Comparison of ENCODE assay signal across 28 mouse cellular contexts in the genomic region with DNA sequence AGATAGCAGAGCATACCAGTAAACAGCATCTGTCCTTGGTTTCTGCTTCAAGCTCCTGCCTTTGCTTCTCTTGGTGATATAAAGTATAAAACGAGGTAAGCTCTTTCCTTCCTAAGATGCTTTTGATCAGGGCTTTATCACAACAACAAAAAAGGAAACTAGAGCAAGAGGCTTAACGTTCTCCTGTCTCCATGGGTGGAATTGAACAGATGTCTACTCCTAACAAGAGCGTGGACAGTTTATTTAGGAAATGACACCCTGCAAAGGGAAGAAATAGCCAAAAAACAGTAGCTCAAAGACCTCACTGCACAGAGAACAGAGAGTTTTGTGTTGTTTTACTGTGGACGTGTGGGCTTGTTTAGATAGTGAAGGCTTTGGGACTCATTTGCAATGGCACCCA. TPM values are rescaled to one million over a fixed set of nuclear protein-coding genes. Genes with fewer than 3 reads are reported as not detected.
DNase-seq lines count a peak whose midpoint lies in the region; ATAC-seq and TF ChIP-seq lines count a peak whose summit lies in the region.
"Had no signal": no experiment of that assay in that cellular context is flagged by ENCODE, and none has a peak within 500 bp of the region (broad histone marks: within the 10 kb centered on the region; RNA-seq: fewer than 3 reads in every experiment).

No protein-coding gene starts in this region.

- H3K4me1 ChIP-seq in kidney, adult 2 months (ENCODE audit: control insufficient read depth, insufficient read depth, low read length), result no peaks in the 10 kb centered on the region
- H3K4me1 ChIP-seq in midbrain, embryonic 11.5 days (ENCODE audit: control insufficient read depth, insufficient read depth, low read length), result no peaks in the 10 kb centered on the region
- H3K4me1 ChIP-seq in midbrain, embryonic 14.5 days (ENCODE audit: control insufficient read depth, insufficient read depth, low read length), result no peaks in the 10 kb centered on the region
- H3K4me1 ChIP-seq: embryonic facial prominence, embryonic 10.5 days; embryonic facial prominence, embryonic 13.5 days; heart, embryonic 10.5 days; heart, embryonic 13.5 days had no signal

- no peaks in the 10 kb centered on the region for H3K27me3 ChIP-seq in kidney, adult 2 months (replicated peaks; ENCODE audit: control insufficient read depth, insufficient read depth, low read length)
- no peaks in the 10 kb centered on the region for H3K27me3 ChIP-seq in midbrain, embryonic 11.5 days (ENCODE audit: control insufficient read depth, insufficient read depth, low read length)
- H3K27me3 ChIP-seq in midbrain, embryonic 14.5 days (ENCODE audit: control insufficient read depth, insufficient read depth, low read length), result no peaks in the 10 kb centered on the region
- H3K27me3 ChIP-seq: embryonic facial prominence, embryonic 13.5 days; forebrain, embryonic 12.5 days; heart, embryonic 13.5 days had no signal

- WGBS in kidney, adult 2 months, result 49% methylated on average over 4 of the region's 4 CpGs
- WGBS in midbrain, embryonic 11.5 days, result 52% methylated on average over 4 of the region's 4 CpGs
- WGBS in midbrain, embryonic 14.5 days, result 60% methylated on average over 4 of the region's 4 CpGs

- H3K27ac ChIP-seq in kidney, adult 2 months (ENCODE audit: insufficient read depth, low read depth, low read length), result peak overlapping the region; percentile 23; the same call in 1 of the 2 replicates
- no peak overlapping the region for H3K27ac ChIP-seq in midbrain, embryonic 11.5 days (ENCODE audit: low read depth, low read length)
- H3K27ac ChIP-seq in midbrain, embryonic 14.5 days (replicated peaks; ENCODE audit: low read depth, low read length), result no peak overlapping the region
- H3K27ac ChIP-seq: embryonic facial prominence, embryonic 10.5 days; embryonic facial prominence, embryonic 13.5 days; forebrain, embryonic 12.5 days; heart, embryonic 10.5 days; heart, embryonic 13.5 days; hindbrain, embryonic 14.5 days; hindbrain, postnatal 0 days had no signal

- TF ChIP-seq POLR2A in kidney, adult 2 months (IDR thresholded peaks at IDR 0.05; ENCODE audit: low read depth, low read length), result no peak

- ATAC-seq in frontal cortex, adult (ENCODE audit: low TSS enrichment), result peak; percentile 76
- ATAC-seq in midbrain, embryonic 11.5 days (ENCODE audit: low FRiP score), result no peak
- no peak for ATAC-seq in midbrain, embryonic 14.5 days (ENCODE audit: low FRiP score, low TSS enrichment)
- ATAC-seq in inflammation-experienced regulatory T-cells, adult 6 months, result no peak
- ATAC-seq: forebrain, embryonic 16.5 days; hindbrain, postnatal 0 days; intestine, postnatal 0 days had no signal

- no peak overlapping the region for H3K4me3 ChIP-seq in kidney, adult 2 months (ENCODE audit: insufficient read depth, low read depth, low read length)
- H3K4me3 ChIP-seq in midbrain, embryonic 11.5 days (ENCODE audit: low read depth, low read length), result no peak overlapping the region
- H3K4me3 ChIP-seq in midbrain, embryonic 14.5 days (replicated peaks; ENCODE audit: low read depth, low read length), result no peak overlapping the region
- H3K4me3 ChIP-seq: embryonic facial prominence, embryonic 10.5 days; embryonic facial prominence, embryonic 13.5 days; erythroblast, embryonic 14.5 days; forebrain, embryonic 12.5 days; heart, embryonic 10.5 days; heart, embryonic 13.5 days had no signal

- no peak overlapping the region for H3K9ac ChIP-seq in midbrain, embryonic 11.5 days (ENCODE audit: low read length)
- no peak overlapping the region for H3K9ac ChIP-seq in midbrain, embryonic 14.5 days (replicated peaks; ENCODE audit: low read length)
- H3K9ac ChIP-seq: embryonic facial prominence, embryonic 13.5 days; forebrain, embryonic 12.5 days; heart, embryonic 13.5 days; hindbrain, embryonic 14.5 days had no signal

- no peak overlapping the region for H3K4me2 ChIP-seq in midbrain, embryonic 11.5 days
- no peak overlapping the region for H3K4me2 ChIP-seq in midbrain, embryonic 14.5 days (ENCODE audit: low read length)
- H3K4me2 ChIP-seq: embryonic facial prominence, embryonic 13.5 days; forebrain, embryonic 12.5 days; heart, embryonic 13.5 days; hindbrain, embryonic 14.5 days had no signal

- no peaks in the 10 kb centered on the region for H3K36me3 ChIP-seq in kidney, adult 2 months (ENCODE audit: control insufficient read depth, insufficient read depth, low read length)
- H3K36me3 ChIP-seq in midbrain, embryonic 11.5 days (ENCODE audit: control insufficient read depth, insufficient read depth, low read length), result no peaks in the 10 kb centered on the region
- no peaks in the 10 kb centered on the region for H3K36me3 ChIP-seq in midbrain, embryonic 14.5 days (ENCODE audit: control insufficient read depth, insufficient read depth, low read length)
- H3K36me3 ChIP-seq: embryonic facial prominence, embryonic 10.5 days; embryonic facial prominence, embryonic 13.5 days; forebrain, embryonic 12.5 days; heart, embryonic 10.5 days; heart, embryonic 13.5 days had no signal

- TF ChIP-seq CTCF in kidney, adult 2 months (conservative IDR thresholded peaks at IDR 0.05; ENCODE audit: insufficient read depth, insufficient read length, low read depth, low read length), result no peak

- DNase-seq in frontal cortex, postnatal 10 days (ENCODE audit: low spot score in 2 of 2), result no peak
- no peak for DNase-seq in kidney, adult 2 months
- no peak for DNase-seq in kidney, postnatal 14 days
- peak; percentile 72 for DNase-seq in midbrain, embryonic 11.5 days (ENCODE audit: low spot score, missing footprints)
- DNase-seq in midbrain, embryonic 14.5 days, result no peak
- peak; percentile 41 for DNase-seq in telencephalon, adult 2 months (ENCODE audit: low read depth, low spot score)
- DNase-seq: adrenal gland, adult 2 months; adrenal gland, postnatal 25 days; cerebellum, adult 11 months; cerebellum, adult 2 months; cerebellum, adult 9-11 months; cerebellum, postnatal 25 days; gastrocnemius, postnatal 10 days; heart, adult 11 months; heart, postnatal 14 days; heart, postnatal 4 days had no signal

- no peaks in the 10 kb centered on the region for H3K9me3 ChIP-seq in midbrain, embryonic 11.5 days (ENCODE audit: control insufficient read depth, low read length)
- no peaks in the 10 kb centered on the region for H3K9me3 ChIP-seq in midbrain, embryonic 14.5 days (ENCODE audit: control insufficient read depth, low read length)
- H3K9me3 ChIP-seq: embryonic facial prominence, embryonic 10.5 days; embryonic facial prominence, embryonic 13.5 days; forebrain, embryonic 12.5 days; heart, embryonic 10.5 days; heart, embryonic 13.5 days had no signal

RNA-seq across cellular contexts. Expression of a gene that starts 58.1 kb away (rescaled TPM):
- polyA plus RNA-seq in kidney, adult 2 months (2012; rRNA removed), result 54.5 and 72.9 TPM in 2 replicates
- polyA plus RNA-seq in midbrain, embryonic 11.5 days (2014; fragmentation: Nextera tagmentation; extraction: Ambion mirVana), result 50.4 and 59.1 TPM in 2 replicates
- 299 and 365 TPM in 2 replicates for polyA plus RNA-seq in midbrain, embryonic 14.5 days (2014; fragmentation: Nextera tagmentation; extraction: Ambion mirVana)
- polyA plus RNA-seq in inflammation-experienced regulatory T-cells, adult 6 months (2017; shearing (Covaris generic)), result 100 to 1,000 TPM in 2 of 3 experiments, 10 to 100 TPM in 1; 84.4 to 386 (median 244) TPM

Comparison
In these comparisons a context has a peak if more than half of its experiments do, and no peak if none do; other contexts are left out.
1. DNase-seq: peak in midbrain, embryonic 11.5 days (single experiment) and telencephalon, adult 2 months (single experiment); none in frontal cortex, postnatal 10 days (0 of 2), kidney, adult 2 months (single experiment), kidney, postnatal 14 days (single experiment) and midbrain, embryonic 14.5 days (single experiment).